ENCODE assay signal across 29 mouse cellular contexts in genomic region chr5:72403376-72403775, GRCm38 (mm10).
DNase-seq lines count a peak whose midpoint lies in the region; ATAC-seq lines count a peak whose summit lies in the region.
"Had no signal": no experiment of that assay in that cellular context is flagged by ENCODE, and none has a peak within 500 bp of the region (broad histone marks: within the 10 kb centered on the region; RNA-seq: fewer than 3 reads in every experiment).

No protein-coding gene starts in this region.

- peaks cover 7% of the 10 kb centered on the region; the same call in 1 of the 2 replicates for H3K4me1 ChIP-seq in embryonic facial prominence, embryonic 14.5 days (ENCODE audit: control insufficient read depth, insufficient read depth, low read length)
- H3K4me1 ChIP-seq in liver, embryonic 12.5 days = no peaks in the 10 kb centered on the region

- H3K9ac ChIP-seq in embryonic facial prominence, embryonic 14.5 days (ENCODE audit: low read depth, low read length) = no peak overlapping the region
- no peak overlapping the region for H3K9ac ChIP-seq in liver, embryonic 12.5 days
- H3K9ac ChIP-seq: forebrain, embryonic 15.5 days; heart, embryonic 12.5 days; hindbrain, embryonic 14.5 days; liver, postnatal 0 days had no signal

- 0 out of 2 replicates have a peak overlapping the region, but pooled peaks have one; percentile 7 for H3K4me2 ChIP-seq in embryonic facial prominence, embryonic 14.5 days (ENCODE audit: low read depth, low read length)
- no peak overlapping the region for H3K4me2 ChIP-seq in liver, embryonic 12.5 days
- H3K4me2 ChIP-seq: forebrain, embryonic 15.5 days; heart, embryonic 12.5 days; hindbrain, embryonic 14.5 days; liver, embryonic 11.5 days; midbrain, embryonic 11.5 days had no signal

- H3K4me3 ChIP-seq in embryonic facial prominence, embryonic 14.5 days (ENCODE audit: low read depth, low read length) = no peak overlapping the region
- no peak overlapping the region for H3K4me3 ChIP-seq in liver, embryonic 12.5 days
- H3K4me3 ChIP-seq: forebrain, embryonic 15.5 days; heart, embryonic 12.5 days had no signal

- no peaks in the 10 kb centered on the region for H3K36me3 ChIP-seq in embryonic facial prominence, embryonic 14.5 days (ENCODE audit: control insufficient read depth, insufficient read depth, low read length)
- no peaks in the 10 kb centered on the region for H3K36me3 ChIP-seq in liver, embryonic 12.5 days
- H3K36me3 ChIP-seq: forebrain, embryonic 15.5 days; heart, embryonic 12.5 days had no signal

- ATAC-seq in frontal cortex, adult (ENCODE audit: low TSS enrichment) = peak; percentile 82
- ATAC-seq in embryonic facial prominence, embryonic 14.5 days (ENCODE audit: low read depth) = no peak
- ATAC-seq in liver, embryonic 12.5 days = no peak
- ATAC-seq: forebrain, embryonic 15.5 days; liver, postnatal 0 days; midbrain, embryonic 16.5 days; Patski had no signal

- WGBS in embryonic facial prominence, embryonic 14.5 days = 48% methylated on average over 9 of the region's 9 CpGs
- 76% methylated on average over 9 of the region's 9 CpGs for WGBS in liver, embryonic 12.5 days (ENCODE audit: insufficient replicate concordance)

- intact Hi-C loops in left cerebral cortex, postnatal 14 days (cut with DNase I) = no loop called here

- no peaks in the 10 kb centered on the region for H3K27me3 ChIP-seq in embryonic facial prominence, embryonic 14.5 days (replicated peaks; ENCODE audit: control insufficient read depth, insufficient read depth, low read length)
- no peaks in the 10 kb centered on the region for H3K27me3 ChIP-seq in liver, embryonic 12.5 days (replicated peaks)
- H3K27me3 ChIP-seq: forebrain, embryonic 15.5 days; heart, embryonic 12.5 days; Patski had no signal

- H3K27ac ChIP-seq in embryonic facial prominence, embryonic 14.5 days (replicated peaks; ENCODE audit: low read depth, low read length) = no peak overlapping the region
- no peak overlapping the region for H3K27ac ChIP-seq in liver, embryonic 12.5 days
- H3K27ac ChIP-seq: forebrain, embryonic 15.5 days; hindbrain, embryonic 14.5 days had no signal

- H3K9me3 ChIP-seq in embryonic facial prominence, embryonic 14.5 days (ENCODE audit: control insufficient read depth, low read length) = no peaks in the 10 kb centered on the region
- H3K9me3 ChIP-seq in liver, embryonic 12.5 days (replicated peaks) = no peaks in the 10 kb centered on the region
- H3K9me3 ChIP-seq: forebrain, embryonic 15.5 days; heart, embryonic 12.5 days had no signal

- no peak for DNase-seq in frontal cortex, postnatal 14 days (ENCODE audit: low spot score in 2 of 2)
- DNase-seq in left cerebral cortex, postnatal 14 days (ENCODE audit: low spot score in 2 of 2) = peak; percentile 15 to 24
- no peak for DNase-seq in left cerebral cortex, adult 8-10 months (ENCODE audit: low spot score in 2 of 2)
- DNase-seq in brain, adult 2 months (ENCODE audit: low read depth, low spot score) = peak; percentile 60
- peak; percentile 38 for DNase-seq in embryonic facial prominence, embryonic 14.5 days (ENCODE audit: low spot score)
- no peak for DNase-seq in heart, adult 9 months (ENCODE audit: low spot score in 2 of 2)
- DNase-seq: adrenal gland, postnatal 10 days; cerebellum, adult 11-12 months; cerebellum, adult 9-11 months; gastrocnemius, postnatal 25 days; heart, adult 11 months; heart, postnatal 4 days; kidney, adult 8-10 months; kidney, postnatal 10 days; layer of hippocampus, postnatal 36 days; liver, postnatal 0 days; lung, postnatal 36 days; spleen, adult 18-20 months; thymus, adult 18-20 months; thymus, postnatal 25 days had no signal

Comparison
In these comparisons a context has a peak if more than half of its experiments do, and no peak if none do; other contexts are left out.
1. DNase-seq: peak in left cerebral cortex, postnatal 14 days (2 of 2), brain, adult 2 months (single experiment) and embryonic facial prominence, embryonic 14.5 days (single experiment); none in frontal cortex, postnatal 14 days (0 of 2), left cerebral cortex, adult 8-10 months (0 of 2) and heart, adult 9 months (0 of 2).